Mouse (Mus musculus) right cerebral cortex, adult 2 months (tissue): ENCODE results near the gene Eps8l2.
"Not testable (repeated sequence)": the region's sequence is repeated elsewhere in the genome, so short reads cannot be mapped to it uniquely, and the experiment has no call there.

Experiments used
- DNase-seq, 2 experiments: peaks; one replicate each; pipeline ENCODE4 v3.0.0; 2021 to 2022; ENCODE audit warnings: low spot score in 2 of 2

Gene Eps8l2

DNA sequence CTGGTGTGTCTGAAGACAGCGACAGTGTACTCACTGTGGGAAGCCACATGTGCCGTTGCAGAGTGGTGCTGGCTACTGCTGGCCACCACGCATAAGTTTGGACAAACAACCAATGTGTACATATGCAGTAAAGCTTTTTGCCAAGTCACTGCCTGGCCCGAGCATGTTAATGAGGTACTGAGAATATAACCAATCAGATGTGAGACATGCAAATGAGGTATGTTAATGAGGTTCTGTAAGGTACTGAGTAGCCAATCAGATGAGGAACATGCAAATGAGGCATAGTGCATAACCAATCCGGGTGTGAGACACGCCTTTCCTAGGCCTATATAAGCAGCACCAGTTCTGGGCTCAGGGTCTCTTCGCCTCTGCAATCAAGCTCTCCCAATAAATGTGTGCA lies 69.0 kb downstream of the Eps8l2 start:
- DNase-seq, result not testable (repeated sequence)

DNA sequence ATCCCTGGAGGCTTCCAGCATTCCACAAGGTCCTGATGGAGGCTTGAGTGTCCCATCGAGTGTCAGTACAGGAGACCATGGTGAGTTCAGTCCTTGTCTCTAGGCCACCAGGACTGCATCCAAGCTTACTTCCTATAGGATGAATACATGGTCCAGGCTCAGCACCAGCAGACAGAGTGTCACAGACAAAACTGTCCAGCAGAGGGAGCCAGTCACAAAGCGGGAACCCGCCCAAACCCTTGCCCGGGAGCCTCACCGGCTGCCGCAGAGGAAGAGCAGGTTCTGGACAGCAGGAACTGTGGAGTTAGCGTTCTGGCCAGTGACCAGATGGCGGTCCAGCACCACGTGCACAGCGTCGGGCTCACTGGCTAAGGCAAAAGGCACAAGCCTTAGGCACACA lies 70.2 kb downstream of the Eps8l2 start:
- peak; percentile 89 to 92 for DNase-seq

DNA sequence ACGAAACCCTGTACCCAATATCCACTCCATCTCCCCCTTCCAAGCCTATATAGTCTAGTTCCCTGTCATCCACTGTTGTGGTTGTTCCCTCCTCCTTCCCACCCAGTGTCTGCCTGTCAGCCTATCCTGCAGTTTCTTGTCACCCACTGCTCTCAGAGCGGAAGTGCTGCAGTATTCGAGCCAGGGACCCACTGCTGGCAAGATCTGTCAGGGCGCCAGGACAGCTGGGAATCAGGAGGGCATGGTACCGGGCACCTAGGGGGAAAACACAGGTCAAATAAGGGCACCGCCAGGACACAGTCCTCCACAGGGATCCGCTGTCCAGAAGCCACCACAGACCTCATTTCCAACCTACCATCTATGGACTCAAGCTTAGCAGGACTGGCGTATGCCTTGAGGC lies 72.0 kb downstream of the Eps8l2 start:
- no peak for DNase-seq

DNA sequence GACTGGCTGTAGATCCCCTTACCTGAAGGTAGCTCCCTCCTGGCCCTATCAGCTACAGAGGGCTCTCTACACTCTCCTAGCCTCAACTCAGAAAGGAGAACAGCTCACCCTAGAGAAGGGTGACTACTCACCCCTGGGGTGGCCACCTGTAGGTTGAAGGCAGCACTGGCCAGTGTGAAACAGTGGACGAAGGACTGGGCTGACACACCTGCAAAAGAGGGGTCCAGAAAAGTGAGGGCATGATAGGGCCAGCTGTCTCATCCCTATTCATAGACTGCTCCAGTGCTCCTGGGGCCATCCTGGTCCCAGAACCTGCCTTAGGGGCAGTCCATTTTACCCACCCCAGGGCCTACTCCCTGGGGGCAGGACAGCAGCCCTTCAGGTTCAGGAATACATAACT lies 73.0 kb downstream of the Eps8l2 start:
- no peak for DNase-seq
